Mouse (Mus musculus) cortical plate, adult 2 months (tissue): ENCODE measurements around the gene Snrnp40. TPM values are rescaled to one million over a fixed set of nuclear protein-coding genes. Genes with fewer than 3 reads are reported as not detected.

Experiments
- H3K27ac ChIP-seq: fragments of 200-500 bp; 2 replicates; pipeline ENCODE4 v1.5.1; 2012; ENCODE audit warnings: low read length, control low read depth, inconsistent platforms; ENCODE audit not compliant: insufficient read depth
- H3K4me1 ChIP-seq: fragments of 200-500 bp; 2 replicates; pipeline ENCODE4 v1.6.1; 2011; ENCODE audit warnings: low read length; ENCODE audit not compliant: control insufficient read depth, insufficient read depth
- H3K4me3 ChIP-seq: fragments of 200-500 bp; 2 replicates; pipeline ENCODE4 v1.5.1; 2011; ENCODE audit warnings: mild to moderate bottlenecking, low read length, control low read depth; ENCODE audit not compliant: insufficient read depth
- CTCF ChIP-seq: fragments of 200-500 bp; IDR thresholded peaks from 2 replicates; pipeline ENCODE4 v1.5.1; 2011; ENCODE audit warnings: mild to moderate bottlenecking, control low read depth, low read length; ENCODE audit not compliant: insufficient read depth; ENCODE audit errors: extremely low read depth
- POLR2A ChIP-seq: fragments of 200-500 bp; IDR thresholded peaks from 2 replicates; pipeline ENCODE4 v1.6.1; 2011; ENCODE audit warnings: mild to moderate bottlenecking, low read length, control low read depth; ENCODE audit not compliant: insufficient read depth; ENCODE audit errors: extremely low read depth
- polyA plus RNA-seq: library from polyadenylated mRNA; depleted of rRNA; stranded (reverse); fragments of >200 nt; gene quantifications from 2 replicates; pipeline ENCODE4 v1.2.3, GENCODE M21; 2012

Gene Snrnp40
- polyA plus RNA-seq, 1 experiment, result 32.6 TPM

DNA sequence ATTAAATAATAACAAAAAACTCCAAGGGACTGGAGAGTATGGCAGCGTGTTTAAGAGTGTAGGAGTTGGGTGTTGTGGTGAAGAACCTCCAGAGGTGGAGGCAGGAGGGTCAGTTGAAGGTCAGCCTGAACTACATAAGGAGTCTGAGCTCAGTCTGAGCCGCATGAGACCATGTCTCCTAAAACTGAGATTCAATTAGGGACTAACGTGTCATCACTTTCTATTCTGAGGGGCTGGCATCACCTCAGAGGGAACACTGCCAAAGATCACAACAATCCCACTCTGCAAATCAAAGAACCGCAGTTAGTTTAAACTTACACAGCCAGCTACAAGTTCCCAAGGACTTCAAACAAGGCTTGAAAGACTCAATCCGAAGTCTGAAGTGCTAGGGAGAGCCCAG, 36.3 kb upstream of the Snrnp40 start:
- TF ChIP-seq CTCF (no peak), POLR2A (no peak)
- Histone ChIP-seq H3K27ac (no peak overlapping the region), H3K4me3 (no peak overlapping the region), H3K4me1 (peaks cover 2% of the 10 kb centered on the region; the same call in 1 of the 2 replicates)

DNA sequence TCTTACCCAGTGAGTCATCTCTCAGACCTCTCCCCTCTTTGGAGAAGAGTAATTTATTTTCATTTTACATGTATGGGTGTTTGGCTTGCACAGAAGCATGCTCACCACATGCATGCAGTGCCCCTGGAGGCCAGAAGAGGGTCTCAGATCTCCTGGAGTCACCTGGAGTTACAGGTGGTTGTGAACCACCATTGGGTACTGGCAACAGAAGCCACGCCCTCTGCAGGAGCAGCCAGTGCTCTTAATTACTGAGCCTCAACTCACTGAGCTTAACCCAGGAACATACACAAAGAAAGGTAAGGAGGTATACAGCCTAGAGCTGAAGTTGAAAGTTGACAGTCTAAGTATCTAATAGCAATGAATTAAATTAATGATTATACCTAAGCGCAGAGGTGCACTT, 34.5 kb upstream of the Snrnp40 start:
- Histone ChIP-seq H3K4me3 (no peak overlapping the region), H3K27ac (no peak overlapping the region), H3K4me1 (peaks cover 2% of the 10 kb centered on the region; the same call in 1 of the 2 replicates)
- TF ChIP-seq POLR2A (no peak), CTCF (no peak)

GRCm38 (mm10) chr4:130327366-130327765, 32.6 kb upstream of the Snrnp40 start:
- Histone ChIP-seq H3K27ac (no peak overlapping the region), H3K4me3 (no peak overlapping the region), H3K4me1 (peaks cover 2% of the 10 kb centered on the region; the same call in 1 of the 2 replicates)
- TF ChIP-seq POLR2A (no peak), CTCF (no peak)

GRCm38 (mm10) chr4:130335867-130336266, 24.1 kb upstream of the Snrnp40 start:
- H3K4me1 ChIP-seq, result no peaks in the 10 kb centered on the region
- TF ChIP-seq CTCF, result no peak
- no peak for TF ChIP-seq POLR2A
- H3K27ac ChIP-seq, result no peak overlapping the region

GRCm38 (mm10) chr4:130341691-130342090, 18.2 kb upstream of the Snrnp40 start:
- H3K27ac ChIP-seq, result no peak overlapping the region
- H3K4me1 ChIP-seq, result no peaks in the 10 kb centered on the region; the same call in 1 of the 2 replicates
- TF ChIP-seq POLR2A (no peak), CTCF (peak; percentile 73)
- no peak overlapping the region for H3K4me3 ChIP-seq

More at GRCm38 (mm10) chr4:130335867-130336266, 24.1 kb upstream of the Snrnp40 start:
- no peak overlapping the region for H3K4me3 ChIP-seq

DNA sequence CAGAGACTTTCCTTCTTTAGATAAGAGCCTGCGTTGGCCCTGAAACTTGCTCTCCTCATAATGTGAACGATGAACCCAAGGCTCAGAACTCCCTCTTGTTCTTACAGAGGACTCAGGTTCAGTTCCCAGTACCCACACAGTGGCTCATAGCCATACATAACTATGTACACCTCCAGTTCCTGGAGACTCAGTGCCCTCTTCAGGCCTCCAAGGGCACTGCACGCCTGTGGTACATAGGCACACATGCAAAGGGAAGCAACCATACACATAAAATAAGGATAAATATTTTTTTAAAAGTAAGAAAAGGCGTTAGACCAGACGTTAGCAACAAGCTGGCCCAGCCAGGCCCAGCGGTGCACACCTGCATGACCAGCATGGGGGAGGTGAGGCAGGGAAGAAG, 10.3 kb upstream of the Snrnp40 start:
- no peak overlapping the region for H3K27ac ChIP-seq
- H3K4me3 ChIP-seq, result no peak overlapping the region
- TF ChIP-seq CTCF, result no peak
- TF ChIP-seq POLR2A, result no peak
- no peaks in the 10 kb centered on the region; the same call in 1 of the 2 replicates for H3K4me1 ChIP-seq

DNA sequence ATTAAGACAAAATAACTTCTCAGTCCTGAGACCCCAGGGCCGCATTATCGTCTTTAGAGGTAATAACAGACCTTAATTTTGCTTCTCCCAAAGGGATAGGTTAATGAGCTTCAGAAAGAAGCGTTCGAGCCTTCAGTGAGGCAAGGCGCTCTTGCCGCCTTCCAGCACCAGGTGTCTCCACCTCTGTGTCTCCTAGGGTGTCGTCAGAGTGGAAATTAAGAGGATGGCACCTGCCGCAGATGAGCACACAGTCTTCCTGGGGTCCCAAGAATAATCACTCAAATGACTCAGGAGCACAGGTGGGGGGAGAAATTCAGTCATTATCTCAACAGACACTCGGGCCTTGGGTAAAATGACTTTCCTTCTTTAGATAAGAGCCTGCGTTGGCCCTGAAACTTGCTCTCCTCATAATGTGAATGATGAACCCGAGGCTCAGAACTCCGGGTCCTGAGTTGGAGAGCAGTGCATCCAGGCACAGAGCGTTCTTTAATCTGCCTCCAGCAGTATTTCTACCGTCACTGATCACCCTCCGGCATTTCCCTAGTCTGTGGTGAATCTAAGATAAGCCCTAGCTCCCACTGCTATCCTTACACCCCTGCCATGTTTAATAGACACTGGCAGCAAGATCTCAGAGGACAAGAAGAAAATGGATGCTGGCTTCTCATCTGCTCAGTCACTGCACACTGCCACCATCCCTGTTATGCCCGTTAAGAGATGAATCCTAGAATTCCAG, 9.1 kb upstream of the Snrnp40 start:
- Histone ChIP-seq H3K27ac (no peak overlapping the region), H3K4me3 (no peak overlapping the region), H3K4me1 (no peaks in the 10 kb centered on the region; the same call in 1 of the 2 replicates)
- TF ChIP-seq POLR2A, result no peak
- TF ChIP-seq CTCF, result no peak

DNA sequence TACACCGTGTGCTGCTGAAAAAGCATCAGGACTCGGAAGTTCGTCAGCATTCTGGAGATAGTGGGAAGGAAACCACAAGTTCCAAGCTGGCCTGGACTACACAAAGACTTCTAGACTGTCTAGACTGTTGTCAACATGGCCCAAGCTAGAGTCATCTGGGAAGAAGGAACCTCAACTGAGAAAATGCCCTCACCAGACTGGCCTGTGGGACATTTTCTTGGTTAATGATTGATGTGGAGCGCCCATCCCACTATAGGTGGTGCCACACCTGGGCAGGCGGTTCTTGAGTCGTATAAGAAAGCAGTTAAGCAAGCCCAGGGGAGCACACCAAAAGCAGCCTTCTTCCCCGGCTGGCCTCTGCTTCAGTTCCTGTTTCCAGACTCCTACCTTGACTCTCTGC, 7.3 kb upstream of the Snrnp40 start:
- TF ChIP-seq CTCF, result no peak
- TF ChIP-seq POLR2A, result no peak
- no peak overlapping the region for H3K27ac ChIP-seq

GRCm38 (mm10) chr4:130357946-130358345, 2.0 kb upstream of the Snrnp40 start:
- no peak for TF ChIP-seq CTCF
- Histone ChIP-seq H3K27ac (no peak overlapping the region), H3K4me3 (no peak overlapping the region; the same call in 1 of the 2 replicates), H3K4me1 (peaks cover 8% of the 10 kb centered on the region)

More for the DNA sequence above, 7.3 kb upstream of the Snrnp40 start:
- Histone ChIP-seq H3K4me1 (no peaks in the 10 kb centered on the region), H3K4me3 (no peak overlapping the region)

- TF ChIP-seq CTCF (no peak), POLR2A (0 out of 2 replicates have a peak, but pooled peaks have one; percentile 5)
- Histone ChIP-seq H3K4me3 (peak overlapping the region; percentile 67), H3K27ac (0 out of 2 replicates have a peak overlapping the region, but pooled peaks have one; percentile 15), H3K4me1 (peaks cover 8% of the 10 kb centered on the region)
Measured at GRCm38 (mm10) chr4:130360238-130360590, 282 bp downstream of the Snrnp40 start.
